Comparison of ENCODE assay signal across 11 mouse cellular contexts in the genomic region with DNA sequence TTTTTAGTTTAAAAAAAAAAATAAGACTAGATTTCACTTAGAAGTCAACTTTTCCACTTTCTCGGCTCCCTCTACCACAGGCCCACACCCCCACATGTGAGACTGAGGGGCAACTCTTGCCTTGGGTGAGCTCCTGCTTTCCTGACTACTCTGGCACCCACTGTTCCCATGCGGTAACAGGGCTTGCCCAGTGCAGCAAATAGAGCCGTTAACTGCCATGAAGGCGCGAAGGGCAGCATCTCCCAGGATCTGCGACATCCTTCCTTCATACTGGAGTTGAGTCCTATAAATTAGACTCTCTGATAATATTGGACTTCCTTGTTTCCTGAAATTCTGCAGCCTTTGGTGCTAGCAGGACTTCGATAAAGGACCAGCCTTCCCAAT.
DNase-seq lines count a peak whose midpoint lies in the region; ATAC-seq and TF ChIP-seq lines count a peak whose summit lies in the region.
"Had no signal": no experiment of that assay in that cellular context is flagged by ENCODE, and none has a peak within 500 bp of the region (broad histone marks: within the 10 kb centered on the region; RNA-seq: fewer than 3 reads in every experiment).

No protein-coding gene starts in this region.

- peaks cover 54% of the 10 kb centered on the region for H3K4me1 ChIP-seq in heart, embryonic 10.5 days
- peaks cover 21% of the 10 kb centered on the region for H3K4me1 ChIP-seq in kidney, postnatal 0 days (replicated peaks; ENCODE audit: insufficient read depth, low read length)
- H3K4me1 ChIP-seq in embryonic facial prominence, embryonic 13.5 days: no peaks in the 10 kb centered on the region
- H3K4me1 ChIP-seq in liver, embryonic 15.5 days (replicated peaks): peaks cover 20% of the 10 kb centered on the region

- WGBS in heart, embryonic 10.5 days: 46% methylated on average over 7 of the region's 7 CpGs
- 20% methylated on average over 7 of the region's 7 CpGs for WGBS in kidney, postnatal 0 days
- 54% methylated on average over 7 of the region's 7 CpGs for WGBS in embryonic facial prominence, embryonic 13.5 days
- 34% methylated on average over 7 of the region's 7 CpGs for WGBS in liver, embryonic 15.5 days (ENCODE audit: insufficient replicate concordance)

- H3K27me3 ChIP-seq in heart, embryonic 10.5 days (ENCODE audit: insufficient read depth, poor library complexity, severe bottlenecking): no peaks in the 10 kb centered on the region
- no peaks in the 10 kb centered on the region for H3K27me3 ChIP-seq in kidney, postnatal 0 days (ENCODE audit: insufficient read depth, low read length)
- H3K27me3 ChIP-seq in embryonic facial prominence, embryonic 13.5 days: no peaks in the 10 kb centered on the region
- H3K27me3 ChIP-seq in liver, embryonic 15.5 days: no peaks in the 10 kb centered on the region
- H3K27me3 ChIP-seq: lung, embryonic 15.5 days; Patski had no signal

- peak overlapping the region; percentile 74 for H3K27ac ChIP-seq in heart, embryonic 10.5 days
- H3K27ac ChIP-seq in kidney, postnatal 0 days: peak overlapping the region; percentile 54
- no peak overlapping the region for H3K27ac ChIP-seq in embryonic facial prominence, embryonic 13.5 days
- no peak overlapping the region for H3K27ac ChIP-seq in liver, embryonic 15.5 days (replicated peaks)

- no peaks in the 10 kb centered on the region for H3K9me3 ChIP-seq in heart, embryonic 10.5 days
- no peaks in the 10 kb centered on the region for H3K9me3 ChIP-seq in kidney, postnatal 0 days (replicated peaks; ENCODE audit: low read length)
- no peaks in the 10 kb centered on the region for H3K9me3 ChIP-seq in embryonic facial prominence, embryonic 13.5 days
- no peaks in the 10 kb centered on the region for H3K9me3 ChIP-seq in liver, embryonic 15.5 days (replicated peaks)
- H3K9me3 ChIP-seq: lung, embryonic 15.5 days had no signal

- H3K9ac ChIP-seq in kidney, postnatal 0 days (ENCODE audit: low read depth, low read length): no peak overlapping the region
- H3K9ac ChIP-seq in embryonic facial prominence, embryonic 13.5 days: no peak overlapping the region
- no peak overlapping the region for H3K9ac ChIP-seq in liver, embryonic 15.5 days
- H3K9ac ChIP-seq: lung, embryonic 15.5 days had no signal

- no peaks in the 10 kb centered on the region for H3K36me3 ChIP-seq in heart, embryonic 10.5 days
- H3K36me3 ChIP-seq in kidney, postnatal 0 days (ENCODE audit: insufficient read depth, low read length): no peaks in the 10 kb centered on the region
- H3K36me3 ChIP-seq in embryonic facial prominence, embryonic 13.5 days: no peaks in the 10 kb centered on the region
- H3K36me3 ChIP-seq in liver, embryonic 15.5 days (replicated peaks): no peaks in the 10 kb centered on the region
- H3K36me3 ChIP-seq: lung, embryonic 15.5 days had no signal

- no peak for TF ChIP-seq CTCF in kidney, postnatal 0 days (IDR thresholded peaks at IDR 0.05; ENCODE audit: low read depth)

- peak overlapping the region; percentile 25 for H3K4me2 ChIP-seq in kidney, postnatal 0 days (ENCODE audit: low read length)
- 0 out of 2 replicates have a peak overlapping the region, but pooled peaks have one; percentile 0 for H3K4me2 ChIP-seq in embryonic facial prominence, embryonic 13.5 days
- H3K4me2 ChIP-seq in liver, embryonic 15.5 days: peak overlapping the region; percentile 20; the same call in 1 of the 2 replicates
- H3K4me2 ChIP-seq: lung, embryonic 15.5 days had no signal

- no peak for ATAC-seq in kidney, postnatal 0 days (replicated peaks; ENCODE audit: low FRiP score, low read depth)
- ATAC-seq in embryonic facial prominence, embryonic 13.5 days (ENCODE audit: insufficient number of reproducible peaks, insufficient read depth, low FRiP score, low TSS enrichment, low read depth): no peak
- no peak for ATAC-seq in liver, embryonic 15.5 days (ENCODE audit: insufficient read depth)
- ATAC-seq: Patski had no signal

- H3K4me3 ChIP-seq in heart, embryonic 10.5 days: no peak overlapping the region
- no peak overlapping the region for H3K4me3 ChIP-seq in kidney, postnatal 0 days (replicated peaks; ENCODE audit: low read depth, low read length)
- no peak overlapping the region for H3K4me3 ChIP-seq in embryonic facial prominence, embryonic 13.5 days
- H3K4me3 ChIP-seq in liver, embryonic 15.5 days (replicated peaks): no peak overlapping the region
- H3K4me3 ChIP-seq: lung, embryonic 15.5 days had no signal

- intact Hi-C loops in left cerebral cortex, postnatal 10 days (cut with DNase I): loop anchor here (5.0 kb wide), 1 partner anchor 106 kb away; a partner anchor contains a TSS

- DNase-seq in heart, embryonic 10.5 days (ENCODE audit: low spot score): no peak
- no peak for DNase-seq in heart, adult 11 months
- DNase-seq in kidney, postnatal 0 days (ENCODE audit: low spot score): no peak
- no peak for DNase-seq in kidney, postnatal 25 days
- DNase-seq in left cerebral cortex, postnatal 10 days (ENCODE audit: extremely low spot score in 1 of 2, low spot score in 2 of 2): no peak
- no peak for DNase-seq in spleen, adult 18-20 months
- DNase-seq: layer of hippocampus, postnatal 36 days had no signal

Comparison
In these comparisons a context has a peak if more than half of its experiments do, and no peak if none do; other contexts are left out.
1. H3K27ac ChIP-seq: peak in heart, embryonic 10.5 days (single experiment) and kidney, postnatal 0 days (single experiment); none in embryonic facial prominence, embryonic 13.5 days (single experiment) and liver, embryonic 15.5 days (single experiment).
2. Peak in every context shown above with its lines, with median percentiles within 50 percentile points of each other: H3K4me2 ChIP-seq.